ENCODE assay signal across 19 mouse cellular contexts in genomic region chr2:27324690-27325089, GRCm38 (mm10).
DNase-seq lines count a peak whose midpoint lies in the region; ATAC-seq and TF ChIP-seq lines count a peak whose summit lies in the region.
"Had no signal": no experiment of that assay in that cellular context is flagged by ENCODE, and none has a peak within 500 bp of the region (broad histone marks: within the 10 kb centered on the region; RNA-seq: fewer than 3 reads in every experiment).

No protein-coding gene starts in this region.

- no peaks in the 10 kb centered on the region for H3K9me3 ChIP-seq in forebrain, embryonic 10.5 days
- H3K9me3 ChIP-seq in forebrain, embryonic 12.5 days = no peaks in the 10 kb centered on the region
- H3K9me3 ChIP-seq in intestine, embryonic 15.5 days = no peaks in the 10 kb centered on the region
- H3K9me3 ChIP-seq in intestine, embryonic 16.5 days (ENCODE audit: control insufficient read depth, low read length) = no peaks in the 10 kb centered on the region
- no peaks in the 10 kb centered on the region for H3K9me3 ChIP-seq in embryonic facial prominence, embryonic 10.5 days
- no peaks in the 10 kb centered on the region for H3K9me3 ChIP-seq in lung, postnatal 0 days (ENCODE audit: low read length)
- H3K9me3 ChIP-seq: hindbrain, embryonic 12.5 days; stomach, embryonic 15.5 days had no signal

- no peak overlapping the region for H3K4me2 ChIP-seq in forebrain, embryonic 12.5 days
- H3K4me2 ChIP-seq in intestine, embryonic 15.5 days (replicated peaks) = no peak overlapping the region
- H3K4me2 ChIP-seq in intestine, embryonic 16.5 days (ENCODE audit: low read depth, low read length) = no peak overlapping the region
- no peak overlapping the region; the same call in 1 of the 2 replicates for H3K4me2 ChIP-seq in lung, postnatal 0 days (replicated peaks; ENCODE audit: low read depth, low read length)
- H3K4me2 ChIP-seq: hindbrain, embryonic 12.5 days; stomach, embryonic 15.5 days had no signal

- peaks cover 100% of the 10 kb centered on the region for H3K4me1 ChIP-seq in forebrain, embryonic 10.5 days
- peaks cover 85% of the 10 kb centered on the region for H3K4me1 ChIP-seq in forebrain, embryonic 12.5 days
- peaks cover 58% of the 10 kb centered on the region for H3K4me1 ChIP-seq in intestine, embryonic 15.5 days (replicated peaks)
- H3K4me1 ChIP-seq in intestine, embryonic 16.5 days (ENCODE audit: control insufficient read depth, insufficient read depth, low read length) = peaks cover 62% of the 10 kb centered on the region
- H3K4me1 ChIP-seq in embryonic facial prominence, embryonic 10.5 days = peaks cover 98% of the 10 kb centered on the region
- peaks cover 25% of the 10 kb centered on the region for H3K4me1 ChIP-seq in lung, postnatal 0 days (ENCODE audit: insufficient read depth, low read depth, low read length)

- H3K9ac ChIP-seq in forebrain, embryonic 12.5 days = no peak overlapping the region
- no peak overlapping the region for H3K9ac ChIP-seq in intestine, embryonic 15.5 days
- no peak overlapping the region for H3K9ac ChIP-seq in intestine, embryonic 16.5 days (ENCODE audit: low read depth, low read length)
- H3K9ac ChIP-seq in lung, postnatal 0 days (replicated peaks; ENCODE audit: low read depth) = no peak overlapping the region
- H3K9ac ChIP-seq: forebrain, postnatal 0 days; hindbrain, embryonic 12.5 days; stomach, embryonic 15.5 days had no signal

- no peak overlapping the region for H3K4me3 ChIP-seq in forebrain, embryonic 10.5 days
- H3K4me3 ChIP-seq in forebrain, embryonic 12.5 days (replicated peaks) = no peak overlapping the region
- H3K4me3 ChIP-seq in intestine, embryonic 15.5 days (replicated peaks) = no peak overlapping the region
- H3K4me3 ChIP-seq in intestine, embryonic 16.5 days (ENCODE audit: low read length) = no peak overlapping the region
- H3K4me3 ChIP-seq in embryonic facial prominence, embryonic 10.5 days = no peak overlapping the region
- H3K4me3 ChIP-seq in lung, postnatal 0 days (ENCODE audit: low read depth, low read length) = no peak overlapping the region
- H3K4me3 ChIP-seq: erythroblast, embryonic 14.5 days; hindbrain, embryonic 12.5 days; stomach, embryonic 15.5 days had no signal

- no peak for ATAC-seq in forebrain, embryonic 12.5 days (ENCODE audit: low FRiP score)
- ATAC-seq in intestine, embryonic 15.5 days = no peak
- ATAC-seq in intestine, embryonic 16.5 days = no peak
- no peak for ATAC-seq in lung, postnatal 0 days
- ATAC-seq: forebrain, postnatal 0 days had no signal

- no peak for TF ChIP-seq EP300 in lung, postnatal 0 days (IDR thresholded peaks at IDR 0.05)

- no peak for DNase-seq in forebrain, embryonic 10.5 days (ENCODE audit: extremely low spot score, low spot score)
- no peak for DNase-seq in embryonic facial prominence, embryonic 10.5 days (ENCODE audit: low spot score)
- DNase-seq in lung, postnatal 0 days (ENCODE audit: low spot score) = no peak
- DNase-seq in gastrocnemius, adult 8-10 months (ENCODE audit: low spot score in 2 of 2) = no peak
- DNase-seq in cerebellum, postnatal 25 days = no peak
- DNase-seq: forebrain, postnatal 0 days; gastrocnemius, postnatal 10 days; liver; midbrain, embryonic 14.5 days; right cerebral cortex, adult 18-20 months had no signal

- WGBS in forebrain, embryonic 10.5 days = 10% methylated on average over 2 of the region's 2 CpGs
- WGBS in forebrain, embryonic 12.5 days = 5% methylated on average over 2 of the region's 2 CpGs
- 33% methylated on average over 2 of the region's 2 CpGs for WGBS in intestine, embryonic 15.5 days
- 41% methylated on average over 2 of the region's 2 CpGs for WGBS in intestine, embryonic 16.5 days
- 20% methylated on average over 2 of the region's 2 CpGs for WGBS in embryonic facial prominence, embryonic 10.5 days
- 21% methylated on average over 2 of the region's 2 CpGs for WGBS in lung, postnatal 0 days

- 0 out of 2 replicates have a peak overlapping the region, but pooled peaks have one; percentile 15 for H3K27ac ChIP-seq in forebrain, embryonic 10.5 days
- H3K27ac ChIP-seq in forebrain, embryonic 12.5 days = no peak overlapping the region
- H3K27ac ChIP-seq in intestine, embryonic 15.5 days = 0 out of 2 replicates have a peak overlapping the region, but pooled peaks have one; percentile 32
- H3K27ac ChIP-seq in intestine, embryonic 16.5 days (ENCODE audit: low read length) = no peak overlapping the region
- peak overlapping the region; percentile 41 for H3K27ac ChIP-seq in embryonic facial prominence, embryonic 10.5 days (replicated peaks)
- peak overlapping the region; percentile 54; the same call in 1 of the 2 replicates for H3K27ac ChIP-seq in lung, postnatal 0 days (ENCODE audit: low read length)
- H3K27ac ChIP-seq: hindbrain, embryonic 12.5 days; macrophage; stomach, embryonic 15.5 days had no signal

- TF ChIP-seq CTCF in lung, postnatal 0 days (IDR thresholded peaks at IDR 0.05) = no peak

- H3K36me3 ChIP-seq in forebrain, embryonic 10.5 days (replicated peaks) = no peaks in the 10 kb centered on the region
- H3K36me3 ChIP-seq in forebrain, embryonic 12.5 days (replicated peaks) = no peaks in the 10 kb centered on the region
- no peaks in the 10 kb centered on the region for H3K36me3 ChIP-seq in intestine, embryonic 15.5 days
- no peaks in the 10 kb centered on the region for H3K36me3 ChIP-seq in intestine, embryonic 16.5 days (ENCODE audit: control insufficient read depth, insufficient read depth, low read length)
- H3K36me3 ChIP-seq in embryonic facial prominence, embryonic 10.5 days (replicated peaks) = no peaks in the 10 kb centered on the region
- no peaks in the 10 kb centered on the region for H3K36me3 ChIP-seq in lung, postnatal 0 days (ENCODE audit: insufficient read depth, low read length)
- H3K36me3 ChIP-seq: hindbrain, embryonic 12.5 days; stomach, embryonic 15.5 days had no signal

- no peaks in the 10 kb centered on the region for H3K27me3 ChIP-seq in forebrain, embryonic 10.5 days (ENCODE audit: poor library complexity, severe bottlenecking)
- H3K27me3 ChIP-seq in forebrain, embryonic 12.5 days = no peaks in the 10 kb centered on the region
- H3K27me3 ChIP-seq in intestine, embryonic 15.5 days (replicated peaks) = no peaks in the 10 kb centered on the region
- no peaks in the 10 kb centered on the region for H3K27me3 ChIP-seq in intestine, embryonic 16.5 days (replicated peaks; ENCODE audit: control insufficient read depth, insufficient read depth, low read length)
- H3K27me3 ChIP-seq in embryonic facial prominence, embryonic 10.5 days (replicated peaks; ENCODE audit: low read depth, poor library complexity, severe bottlenecking) = no peaks in the 10 kb centered on the region
- H3K27me3 ChIP-seq in lung, postnatal 0 days (replicated peaks; ENCODE audit: insufficient read depth, low read length) = no peaks in the 10 kb centered on the region
- H3K27me3 ChIP-seq: CH12.LX; hindbrain, embryonic 12.5 days; Patski; stomach, embryonic 15.5 days had no signal

Comparison
In these comparisons a context has a peak if more than half of its experiments do, and no peak if none do; other contexts are left out.
1. H3K27ac ChIP-seq: peak in forebrain, embryonic 10.5 days (single experiment), intestine, embryonic 15.5 days (single experiment), embryonic facial prominence, embryonic 10.5 days (single experiment) and lung, postnatal 0 days (single experiment); none in forebrain, embryonic 12.5 days (single experiment) and intestine, embryonic 16.5 days (single experiment).